Mouse (Mus musculus) T-helper 2 cell (primary cell): ENCODE results near the gene Rac2.

Experiments used
- in situ Hi-C: fragments of 300-600 bp; cut with MboI, MseI; formaldehyde crosslinking; loops from one replicate; pipeline ENCODE4 v1.15.1; 2025; ENCODE audit warnings: high pct_unique_total_duplicates

Gene Rac2

GRCm38 (mm10) chr15:78527973-78528372, 44.6 kb downstream of the Rac2 start:
- in situ Hi-C loops = no loop called here

- in situ Hi-C loops = no loop called here
Observed at GRCm38 (mm10) chr15:78524163-78524562, 48.4 kb downstream of the Rac2 start.

GRCm38 (mm10) chr15:78521892-78522291, 50.7 kb downstream of the Rac2 start:
- in situ Hi-C loops = no loop called here

GRCm38 (mm10) chr15:78521331-78521730, 51.3 kb downstream of the Rac2 start:
- in situ Hi-C loops = no loop called here

- in situ Hi-C loops = no loop called here
Observed at GRCm38 (mm10) chr15:78520112-78520715, 52.4 kb downstream of the Rac2 start.

- in situ Hi-C loops = no loop called here
Observed at GRCm38 (mm10) chr15:78518221-78518620, 54.4 kb downstream of the Rac2 start.

- in situ Hi-C loops = no loop called here
Observed at GRCm38 (mm10) chr15:78515759-78516158, 56.8 kb downstream of the Rac2 start.

- in situ Hi-C loops = no loop called here
Observed at GRCm38 (mm10) chr15:78514393-78515146, 58.0 kb downstream of the Rac2 start.

GRCm38 (mm10) chr15:78513019-78513418, 59.6 kb downstream of the Rac2 start:
- in situ Hi-C loops = no loop called here

GRCm38 (mm10) chr15:78511951-78512350, 60.6 kb downstream of the Rac2 start:
- in situ Hi-C loops = no loop called here

GRCm38 (mm10) chr15:78510736-78511135, 61.8 kb downstream of the Rac2 start:
- in situ Hi-C loops = no loop called here

- in situ Hi-C loops = no loop called here
Observed at GRCm38 (mm10) chr15:78510121-78510576, 62.4 kb downstream of the Rac2 start.

- in situ Hi-C loops = no loop called here
Observed at GRCm38 (mm10) chr15:78509297-78509899, 63.2 kb downstream of the Rac2 start.
